Mouse (Mus musculus): Measurements from ENCODE around the gene Rere.

The Rere gene

DNA sequence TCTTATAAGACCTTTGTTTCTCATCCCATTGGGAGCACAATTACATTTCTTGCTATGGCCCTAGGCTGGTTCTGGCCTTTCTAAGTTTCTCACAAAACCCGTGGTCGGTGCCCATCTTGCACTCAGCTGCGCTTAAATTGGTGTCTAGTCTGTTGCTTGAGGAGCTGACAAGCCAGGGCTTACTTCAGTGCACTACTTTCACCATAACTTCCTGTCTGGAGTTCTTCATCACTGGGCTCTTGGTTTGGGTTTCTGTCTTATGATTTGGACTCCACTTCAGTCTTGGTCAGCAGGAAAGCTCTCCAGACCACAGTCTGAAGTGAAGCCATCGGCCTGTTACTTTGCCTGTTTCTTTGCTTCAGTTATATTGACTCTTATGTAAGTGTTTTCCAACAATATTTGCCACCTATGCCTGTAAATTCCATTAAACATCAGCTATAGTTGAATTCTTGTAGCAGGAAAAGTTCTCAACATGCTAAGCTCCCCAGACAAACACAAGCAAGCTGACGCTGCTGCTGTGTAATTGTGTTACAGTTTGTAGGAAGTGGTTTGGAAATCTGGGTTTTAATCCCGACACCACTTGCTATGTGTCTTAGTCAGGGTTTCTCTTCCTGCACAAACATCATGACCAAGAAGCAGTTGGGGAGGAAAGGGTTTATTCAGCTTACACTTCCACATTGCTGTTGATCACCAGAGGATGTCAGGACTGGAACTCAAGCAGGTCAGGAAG, 59.5 kb downstream of the Rere start:
- no peak for DNase-seq (ENCODE audit: low read depth in 2 of 2, low spot score in 2 of 2)

DNA sequence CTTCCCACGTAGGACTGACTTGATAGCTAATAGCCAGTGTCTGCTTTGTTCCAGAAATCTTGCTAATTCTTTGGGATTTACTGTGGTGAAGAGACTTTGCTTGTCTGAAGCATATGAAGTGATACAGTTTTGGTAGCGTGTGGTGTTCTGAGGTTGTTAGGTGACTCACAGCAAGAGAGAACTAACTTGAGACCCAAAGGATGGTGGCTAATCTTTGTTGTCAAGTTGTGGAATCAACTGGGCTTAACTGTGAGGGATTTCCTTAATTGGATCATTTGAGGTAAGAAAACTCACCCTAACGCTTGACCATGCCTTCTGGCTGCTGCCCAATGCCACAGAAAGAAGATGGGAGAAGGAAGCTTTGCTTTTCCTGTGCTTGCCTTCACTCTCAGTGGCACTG, 63.1 kb downstream of the Rere start:
- DNase-seq (ENCODE audit: low read depth in 2 of 2, low spot score in 2 of 2) = no peak

DNA sequence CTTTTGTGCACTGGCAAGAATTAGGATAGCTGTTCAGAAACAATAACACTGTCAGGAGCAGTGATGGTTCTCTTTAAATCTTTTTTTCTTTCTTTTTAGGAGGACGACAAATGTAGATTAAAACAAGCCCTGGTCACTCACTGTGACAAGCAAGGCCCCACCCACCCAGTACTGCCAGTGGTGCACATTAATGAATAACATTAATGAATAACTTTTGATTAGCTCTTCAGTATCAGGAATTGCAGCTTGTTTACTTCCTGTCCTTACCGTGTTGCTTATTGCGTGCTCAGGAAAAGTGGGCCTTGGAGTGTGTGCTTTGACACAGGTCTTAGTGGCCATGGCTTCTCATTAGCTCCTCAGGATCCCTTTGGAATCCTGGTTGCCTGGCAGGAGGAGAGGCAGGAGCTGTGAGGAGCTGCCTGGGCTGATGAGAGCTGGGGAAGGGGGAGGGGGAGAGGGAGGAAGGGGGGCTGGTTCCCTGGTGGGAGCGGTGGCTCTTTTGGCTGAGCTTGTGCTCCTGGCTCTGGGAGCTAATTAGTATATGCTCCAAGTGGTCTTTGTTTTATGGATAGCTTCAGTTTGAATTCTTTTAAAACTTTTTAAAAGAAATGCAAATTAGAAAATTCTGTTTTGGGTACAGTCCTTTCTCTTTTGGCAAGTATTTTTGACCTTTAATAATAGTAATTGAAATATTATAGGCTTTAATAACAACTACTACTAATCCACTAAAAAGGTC, 65.4 kb downstream of the Rere start:
- DNase-seq (ENCODE audit: low read depth in 2 of 2, low spot score in 2 of 2) = no peak

DNA sequence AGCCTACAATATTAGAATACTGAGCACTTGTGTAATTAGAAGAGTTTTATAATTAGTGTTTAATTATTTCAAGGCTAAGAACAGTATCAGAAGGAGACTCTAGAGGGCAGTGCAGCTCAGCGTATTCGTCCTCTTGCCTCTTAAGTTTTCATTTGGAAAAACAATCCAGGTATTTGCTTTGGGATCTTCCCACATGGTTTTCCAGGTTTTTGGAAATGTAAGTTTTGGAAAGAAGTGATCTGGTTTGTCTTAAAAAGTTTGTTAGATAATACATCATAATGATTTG, 65.9 kb downstream of the Rere start:
- no peak for DNase-seq (ENCODE audit: low read depth in 2 of 2, low spot score in 2 of 2)

DNA sequence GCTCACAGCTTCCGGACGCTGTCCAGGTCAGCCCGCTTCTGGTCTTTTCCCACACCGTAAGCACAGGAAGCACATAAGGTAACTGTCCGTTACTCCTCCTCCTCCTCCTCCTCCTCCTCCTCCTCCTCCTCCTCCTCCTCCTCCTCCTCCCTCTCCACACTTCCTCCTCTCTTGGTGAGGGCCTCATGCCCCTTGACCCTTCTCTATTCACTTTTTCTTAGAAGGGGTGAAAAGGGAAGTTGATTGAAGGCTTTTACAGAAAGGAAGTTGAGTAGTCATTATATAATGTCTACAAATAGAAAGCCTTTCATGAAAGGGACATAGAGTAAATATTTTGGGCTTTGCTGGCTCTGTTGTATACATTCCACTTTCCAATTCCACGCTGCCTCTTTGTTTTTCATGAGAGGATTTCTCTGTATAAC, 68.2 kb downstream of the Rere start:
- DNase-seq (ENCODE audit: low read depth in 2 of 2, low spot score in 2 of 2) = no peak

DNA sequence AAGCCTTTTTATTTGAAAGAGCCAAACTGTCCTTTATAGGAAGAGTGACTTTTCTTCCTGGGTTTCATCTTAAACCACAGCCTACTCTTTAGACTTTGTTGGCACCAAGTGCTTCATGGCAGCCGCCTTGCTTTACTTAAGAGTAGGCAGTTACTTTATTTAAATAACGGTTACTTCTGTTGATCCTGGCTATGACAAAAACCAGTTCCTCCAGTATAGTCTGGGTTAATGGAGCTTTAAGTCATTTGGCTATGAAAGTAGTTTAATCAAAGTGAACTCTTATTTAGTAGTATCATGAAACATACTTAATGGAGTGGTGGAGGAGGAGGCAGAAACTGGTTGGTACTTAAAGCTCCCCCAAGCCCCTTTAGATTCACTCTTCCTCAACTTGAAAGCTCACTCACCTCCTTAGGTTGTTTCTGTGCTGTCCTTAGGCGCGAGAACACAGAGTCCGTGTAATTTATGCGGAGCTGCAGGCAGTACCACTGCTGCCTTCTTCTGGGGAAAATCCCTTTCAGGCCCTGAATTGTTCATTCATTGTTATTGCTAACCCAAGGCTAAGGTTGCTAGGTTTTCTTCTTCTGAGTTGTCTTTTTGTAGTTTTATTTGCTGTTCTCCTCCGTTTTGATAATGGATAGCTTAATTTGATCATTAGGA, 70.1 kb downstream of the Rere start:
- DNase-seq (ENCODE audit: low read depth in 2 of 2, low spot score in 2 of 2) = no peak

DNA sequence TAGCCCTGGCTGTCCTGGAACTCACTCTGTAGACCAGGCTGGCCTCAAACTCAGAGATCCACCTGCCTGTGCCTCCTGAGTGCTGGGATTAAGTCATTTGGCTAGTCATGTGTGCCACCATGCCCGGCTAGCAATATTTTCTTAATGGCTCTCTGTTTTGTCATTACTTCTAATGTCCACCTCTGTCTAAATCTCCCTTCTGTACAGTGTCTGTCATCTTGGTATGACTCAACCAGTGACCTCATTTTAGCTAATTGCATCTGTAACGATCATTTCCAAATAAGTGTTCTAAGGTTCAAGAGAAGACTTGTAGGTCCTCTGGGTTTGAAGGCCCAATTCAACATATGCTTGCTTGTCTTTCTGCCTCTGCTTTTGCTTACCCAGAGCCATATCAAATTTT, 71.3 kb downstream of the Rere start:
- no peak for DNase-seq (ENCODE audit: low read depth in 2 of 2, low spot score in 2 of 2)

DNA sequence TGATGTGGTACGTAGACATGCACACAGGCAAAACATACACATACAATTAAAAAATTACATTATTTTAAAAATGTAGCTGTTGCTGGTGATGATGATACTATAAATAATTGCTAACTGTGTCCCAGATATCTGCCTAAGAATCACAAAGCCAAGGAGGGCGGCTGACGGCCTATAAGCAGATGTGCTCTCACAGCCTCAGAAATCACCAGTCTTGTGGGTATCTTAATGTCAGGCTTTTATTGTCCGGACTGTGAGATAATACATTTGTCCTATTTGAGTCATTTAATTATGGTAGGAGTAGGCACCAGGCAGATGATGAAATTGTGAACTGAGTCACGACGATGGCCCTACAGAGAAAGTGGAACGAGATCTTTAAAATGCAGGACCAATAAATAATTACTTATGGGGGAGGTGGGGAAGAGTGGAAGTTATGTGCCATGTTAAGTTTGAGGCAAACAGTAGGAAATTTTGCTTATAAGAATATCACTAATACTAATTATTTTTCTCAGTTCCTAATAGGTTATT, 72.0 kb downstream of the Rere start:
- no peak for DNase-seq (ENCODE audit: low read depth in 2 of 2, low spot score in 2 of 2)

DNA sequence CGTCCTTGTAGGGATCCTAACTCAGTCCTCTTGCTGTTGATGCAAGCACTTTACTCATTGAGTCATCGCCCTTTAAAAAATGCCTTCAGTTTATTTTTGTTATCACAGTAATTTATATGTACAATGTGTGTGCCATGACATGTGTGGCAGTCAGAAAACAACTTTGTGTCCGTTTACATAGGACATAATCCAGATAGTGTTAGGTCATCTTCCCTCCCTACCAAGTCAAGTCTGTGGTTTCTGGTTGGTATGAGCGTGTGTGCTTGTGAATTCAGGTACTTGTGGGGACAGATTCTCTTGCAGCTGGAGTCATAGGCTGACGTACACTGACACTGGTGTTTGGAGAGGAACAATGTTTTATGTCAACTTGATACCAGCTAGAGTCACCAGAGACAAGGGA, 74.4 kb downstream of the Rere start:
- no peak for DNase-seq (ENCODE audit: low read depth in 2 of 2, low spot score in 2 of 2)

DNA sequence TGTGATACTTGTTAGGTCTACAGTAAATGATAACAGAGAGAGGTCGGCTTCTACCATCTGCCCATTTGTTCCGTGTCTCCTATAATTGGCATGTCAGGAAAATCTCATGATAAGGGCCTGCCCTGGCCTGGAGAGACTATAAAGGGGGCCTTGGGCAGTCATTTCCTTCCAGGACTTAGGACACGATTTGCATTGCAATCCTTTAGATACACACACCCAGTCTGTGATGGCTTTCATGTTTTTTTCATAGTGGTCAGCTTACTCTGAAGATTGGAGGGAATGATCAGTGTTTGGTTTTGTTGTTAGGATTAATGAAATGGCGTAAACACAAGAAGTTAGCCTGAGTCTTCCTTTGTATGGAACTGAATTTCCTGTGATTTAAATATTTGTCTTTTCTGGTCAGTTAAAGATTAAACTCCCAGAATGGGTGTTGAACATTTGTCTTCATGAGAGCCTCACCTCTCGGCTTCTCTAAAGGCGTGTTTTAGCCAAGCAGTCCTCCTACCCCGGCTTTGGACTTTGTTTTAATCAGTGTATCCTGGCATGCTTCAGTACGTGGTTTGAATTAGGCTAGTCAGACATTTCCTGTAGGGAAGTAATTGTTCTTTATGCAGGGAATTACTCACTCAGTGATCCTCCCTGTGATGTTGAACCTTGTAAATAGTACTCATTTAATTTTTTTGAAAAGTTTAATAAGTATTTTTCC, 80.7 kb downstream of the Rere start:
- no peak for DNase-seq (ENCODE audit: low read depth in 2 of 2, low spot score in 2 of 2)

DNA sequence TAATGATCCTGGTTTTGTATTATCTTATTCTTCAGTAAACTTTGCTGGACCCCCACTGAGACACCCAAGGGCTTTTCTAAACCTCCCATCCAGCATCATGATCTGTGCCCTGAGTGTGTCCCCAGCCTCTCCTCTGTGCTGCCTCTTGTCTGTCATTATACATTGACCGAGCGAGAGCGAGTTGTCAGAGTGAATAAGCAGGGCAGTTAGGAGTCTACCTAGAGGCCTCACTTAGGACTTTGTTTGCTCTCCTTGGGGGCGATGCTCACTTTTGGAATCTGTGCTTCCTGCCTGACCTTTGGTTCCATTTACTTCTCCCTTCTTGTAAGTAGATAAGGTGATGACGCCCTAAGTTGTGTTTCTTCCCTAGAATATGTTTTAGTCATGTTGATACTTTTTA, 81.4 kb downstream of the Rere start:
- DNase-seq (ENCODE audit: low read depth in 2 of 2, low spot score in 2 of 2) = no peak

DNA sequence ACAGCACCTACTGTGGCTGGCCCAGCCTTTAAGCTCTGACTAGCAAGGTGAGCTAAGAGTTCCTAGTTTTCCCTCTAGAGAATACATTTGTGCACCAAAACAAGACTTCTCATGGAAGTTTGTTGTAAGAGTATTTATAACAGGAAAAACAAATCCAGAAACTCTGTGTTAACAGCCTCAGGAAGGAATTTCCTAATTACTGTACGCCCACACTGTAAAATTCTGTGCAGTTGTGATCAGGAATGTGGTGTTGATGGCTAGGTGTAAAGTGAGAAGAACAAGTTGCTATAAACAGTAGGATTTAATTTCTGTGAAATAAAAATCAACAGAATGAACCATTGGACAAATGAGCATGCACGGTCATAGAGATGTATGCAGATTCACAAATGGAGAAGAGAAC, 83.3 kb downstream of the Rere start:
- DNase-seq (ENCODE audit: low read depth in 2 of 2, low spot score in 2 of 2) = no peak

DNA sequence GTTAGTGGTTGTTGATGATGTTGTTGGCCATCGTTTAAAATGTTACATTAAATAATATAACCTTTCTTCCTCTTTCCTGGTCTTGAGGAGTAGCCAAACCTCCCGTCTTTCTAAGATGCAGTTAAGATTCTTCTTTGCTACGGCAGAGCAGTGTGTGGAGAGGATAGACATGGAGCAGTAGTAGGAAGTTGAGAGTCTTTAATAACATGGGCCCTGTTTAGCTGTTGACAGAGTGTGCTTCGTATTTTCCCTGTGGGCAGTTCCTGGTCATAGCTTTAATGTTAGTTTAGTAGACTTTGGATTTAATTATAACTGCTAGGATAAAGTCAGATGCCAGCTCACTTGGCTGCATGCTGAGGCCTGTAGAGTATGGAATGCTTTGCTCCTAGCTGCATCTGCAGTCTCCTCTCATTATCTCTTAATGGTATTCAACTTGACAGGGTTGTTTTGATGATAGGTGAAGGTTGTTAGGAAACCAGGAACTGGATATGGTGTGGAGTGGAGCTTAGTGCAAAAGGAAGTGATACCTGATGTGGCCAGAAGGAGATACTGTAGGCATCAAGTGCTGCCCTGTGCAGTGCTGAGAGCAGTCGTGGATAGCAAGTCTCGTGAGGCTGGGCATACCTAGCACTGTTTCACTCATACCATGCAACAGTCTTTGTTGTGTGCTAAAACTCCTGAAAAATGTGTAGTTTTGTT, 85.2 kb downstream of the Rere start:
- DNase-seq (ENCODE audit: low read depth in 2 of 2, low spot score in 2 of 2) = peak in 1 of 2 experiments; percentile 41

DNA sequence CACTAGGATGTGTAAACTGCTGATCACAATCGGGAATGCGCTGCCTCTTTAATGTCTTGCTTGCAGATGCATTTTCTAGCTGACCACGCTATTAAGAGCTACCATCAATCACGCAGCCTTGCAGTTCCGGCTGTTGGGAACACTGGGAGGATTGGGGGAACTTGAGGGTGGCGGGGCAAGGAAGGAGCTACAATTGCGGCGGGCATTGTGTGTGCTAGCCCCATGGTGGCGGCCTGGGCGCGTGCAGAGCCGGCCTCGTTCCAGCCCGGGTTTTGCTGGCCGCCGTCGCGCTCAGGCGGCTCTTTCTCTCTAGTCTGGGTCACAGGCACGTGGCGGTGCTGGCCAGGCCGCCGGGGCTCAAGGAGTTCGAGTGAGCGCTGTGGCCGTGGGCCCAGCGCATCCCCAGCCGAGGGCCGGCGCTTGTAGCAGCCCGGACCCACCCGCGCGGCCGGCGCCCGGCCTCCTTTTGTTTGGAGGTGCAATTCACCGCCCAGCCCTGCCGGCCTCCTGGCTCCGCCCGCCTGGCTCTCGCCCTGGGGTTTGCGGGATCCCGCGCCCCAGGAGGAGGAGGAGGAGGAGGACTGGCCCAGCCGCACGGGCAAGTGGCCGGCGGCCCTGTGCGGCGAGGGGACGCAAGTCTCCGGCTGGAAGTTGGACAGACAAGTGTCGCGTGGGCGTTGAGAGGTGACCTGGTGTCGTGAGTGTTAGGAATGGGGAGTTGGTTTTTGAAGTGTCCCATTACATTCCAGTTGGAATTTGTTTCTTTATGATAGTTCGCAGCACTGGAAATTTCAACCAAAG, 90.3 kb downstream of the Rere start:
- DNase-seq (ENCODE audit: low read depth in 2 of 2, low spot score in 2 of 2) = peak; percentile 29 to 49

DNA sequence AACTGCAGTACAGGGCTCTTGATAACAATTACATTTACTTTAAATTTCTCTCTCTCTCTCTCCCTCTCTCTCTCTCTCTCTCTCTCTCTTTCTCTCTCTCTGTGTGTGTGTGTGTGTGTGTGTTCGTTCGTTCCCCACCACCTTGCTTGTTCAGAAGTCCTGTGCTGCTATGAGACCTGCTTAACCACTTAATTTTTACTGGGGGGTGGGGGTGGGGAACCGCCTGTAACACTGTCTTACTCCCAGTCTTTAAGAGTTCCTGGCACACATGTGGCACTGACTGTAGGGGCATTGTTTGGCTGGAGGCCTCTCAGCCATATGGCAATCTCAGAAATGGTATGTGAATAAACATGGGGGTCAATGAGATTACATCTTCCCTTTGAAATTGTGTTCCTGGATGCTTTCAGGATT, 91.2 kb downstream of the Rere start:
- DNase-seq (ENCODE audit: low read depth in 2 of 2, low spot score in 2 of 2) = no peak

DNA sequence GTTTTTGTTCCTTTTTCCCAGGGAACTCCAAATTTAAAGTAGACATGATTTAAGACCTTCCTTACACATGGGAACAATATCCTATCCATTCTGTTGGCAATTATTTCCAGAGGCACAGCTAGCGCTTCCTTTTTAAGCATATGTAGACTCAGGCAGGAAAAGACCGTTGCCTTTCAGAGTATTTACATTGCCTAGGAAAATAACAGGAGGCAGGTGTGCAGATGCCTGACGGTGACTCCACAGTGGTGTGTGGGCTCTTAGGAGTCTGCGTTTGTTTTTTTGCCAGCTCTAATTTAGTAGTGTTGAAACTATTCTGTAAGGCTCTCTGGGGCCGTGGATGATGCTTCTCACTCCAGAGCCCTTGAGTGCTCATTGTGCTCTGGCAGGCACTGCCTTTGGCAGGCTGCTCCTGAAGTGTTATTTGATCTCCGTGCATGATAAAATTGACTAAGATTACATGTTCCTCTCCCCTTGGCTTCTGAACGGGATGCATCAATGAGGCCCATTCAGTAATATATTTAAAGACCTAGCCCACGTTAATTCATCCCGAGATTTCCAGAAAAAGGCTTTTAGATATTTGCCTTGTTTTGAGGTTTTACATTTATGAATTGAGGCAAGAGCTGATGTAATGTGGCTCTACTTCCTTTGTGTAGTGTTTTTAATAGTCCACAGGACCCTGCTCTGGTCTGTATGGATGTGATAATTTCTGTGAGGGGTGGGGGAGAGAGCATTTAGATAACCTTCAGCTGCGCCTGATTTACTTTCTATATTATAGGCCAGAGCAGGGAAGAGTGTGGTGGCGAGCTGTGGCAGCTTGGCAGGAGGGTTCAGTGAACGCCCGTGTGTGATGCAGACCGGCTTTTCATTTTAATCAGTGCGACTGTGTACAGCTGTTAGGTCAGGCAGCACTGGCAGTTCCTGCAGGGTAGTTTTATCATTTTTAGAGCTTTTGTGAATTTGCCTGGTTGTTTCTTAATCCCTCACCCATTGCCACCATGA, 92.0 kb downstream of the Rere start:
- peak in 1 of 2 experiments; percentile 4 for DNase-seq (ENCODE audit: low read depth in 2 of 2, low spot score in 2 of 2)

DNA sequence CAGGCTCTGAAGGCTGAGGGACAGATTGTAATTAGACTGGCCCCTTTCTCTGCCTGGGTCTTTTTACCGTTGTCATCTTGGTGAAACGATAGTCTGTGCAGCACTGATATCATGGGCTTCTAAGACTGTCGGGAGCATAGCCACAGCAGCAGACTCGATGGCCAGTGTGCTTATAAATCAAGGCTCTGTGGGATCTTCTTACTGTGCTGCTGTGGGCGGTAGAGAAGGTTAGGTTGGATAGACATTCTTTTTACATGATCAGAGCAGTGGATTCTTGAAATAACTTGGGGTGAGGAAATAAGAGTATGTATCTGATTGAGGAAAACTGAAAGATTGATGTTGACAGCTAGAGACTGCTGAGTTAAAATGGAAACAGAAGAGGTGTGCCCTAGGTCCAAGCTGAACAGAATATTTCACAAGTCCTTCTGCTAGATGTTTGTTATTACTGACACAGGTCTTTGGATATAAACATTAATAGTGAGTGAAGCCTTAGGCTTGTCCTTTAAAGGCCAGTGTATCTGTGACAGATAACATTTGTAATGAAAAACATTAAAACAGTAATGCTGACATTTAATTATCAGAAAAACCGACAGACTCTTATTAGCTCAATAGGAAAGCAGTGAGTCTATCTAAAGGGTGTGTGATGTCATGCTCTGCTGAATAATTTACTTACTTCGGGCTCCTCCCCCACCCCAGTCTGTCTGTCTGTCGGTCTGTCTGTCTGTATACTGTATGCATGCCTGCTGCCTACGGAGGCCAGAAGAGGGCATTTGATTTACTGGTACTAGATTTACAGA, 93.4 kb downstream of the Rere start:
- no peak for DNase-seq (ENCODE audit: low read depth in 2 of 2, low spot score in 2 of 2)

DNA sequence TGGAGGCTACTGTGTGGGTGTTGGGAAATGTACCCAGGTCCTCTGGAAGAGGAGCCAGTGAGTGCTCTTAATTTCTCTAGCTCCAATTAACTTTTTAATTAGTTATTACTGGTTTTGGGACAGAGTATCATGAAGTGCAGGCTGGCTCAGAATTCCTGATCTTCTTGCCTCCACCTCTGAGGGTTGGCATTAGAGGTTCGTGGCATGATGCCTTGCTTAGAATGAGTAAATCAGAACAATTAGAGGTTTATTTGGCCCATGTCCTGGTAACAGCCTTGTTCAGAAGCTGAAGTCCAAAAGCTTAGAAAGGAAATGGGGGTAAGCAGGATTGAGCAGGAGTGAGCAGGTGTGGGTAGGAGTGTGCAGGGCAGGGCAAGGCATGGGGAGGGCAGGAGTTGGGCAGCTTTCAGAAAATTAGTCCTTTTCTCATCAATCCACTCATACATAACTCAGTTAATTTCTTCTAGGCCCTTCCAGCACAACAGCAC, 94.0 kb downstream of the Rere start:
- DNase-seq (ENCODE audit: low read depth in 2 of 2, low spot score in 2 of 2) = no peak

All from CD8-positive naive resting alpha-beta T cell, adult 2 months (primary cell).